ENCODE assay signal across 28 mouse cellular contexts in genomic region chr2:6542556-6543180, GRCm38 (mm10).
DNase-seq lines count a peak whose midpoint lies in the region; ATAC-seq and TF ChIP-seq lines count a peak whose summit lies in the region.
"Had no signal": no experiment of that assay in that cellular context is flagged by ENCODE, and none has a peak within 500 bp of the region (broad histone marks: within the 10 kb centered on the region; RNA-seq: fewer than 3 reads in every experiment).

No protein-coding gene starts in this region.

- no peak overlapping the region for H3K9ac ChIP-seq in kidney, embryonic 14.5 days (ENCODE audit: low read depth, low read length)
- H3K9ac ChIP-seq in midbrain, embryonic 11.5 days (ENCODE audit: low read length): no peak overlapping the region
- no peak overlapping the region for H3K9ac ChIP-seq in midbrain, embryonic 15.5 days
- H3K9ac ChIP-seq: forebrain, embryonic 15.5 days; heart, embryonic 13.5 days; hindbrain, embryonic 13.5 days; kidney, embryonic 15.5 days; liver, embryonic 14.5 days; neural tube, embryonic 12.5 days had no signal

- TF ChIP-seq CTCF in gastrocnemius, adult 2 months (IDR thresholded peaks at IDR 0.05): no peak
- no peak for TF ChIP-seq CTCF in kidney, adult 2 months (conservative IDR thresholded peaks at IDR 0.05; ENCODE audit: insufficient read depth, insufficient read length, low read depth, low read length)

- H3K4me3 ChIP-seq in gastrocnemius, adult 2 months: no peak overlapping the region
- H3K4me3 ChIP-seq in kidney, adult 2 months (ENCODE audit: insufficient read depth, low read depth, low read length): no peak overlapping the region
- H3K4me3 ChIP-seq in kidney, embryonic 14.5 days (ENCODE audit: low read length): no peak overlapping the region
- H3K4me3 ChIP-seq in midbrain, embryonic 11.5 days (ENCODE audit: low read depth, low read length): no peak overlapping the region
- H3K4me3 ChIP-seq in midbrain, embryonic 15.5 days: no peak overlapping the region
- H3K4me3 ChIP-seq: forebrain, embryonic 15.5 days; heart, embryonic 13.5 days; hindbrain, embryonic 13.5 days; kidney, embryonic 15.5 days; midbrain, embryonic 10.5 days; myocyte; neural tube, embryonic 12.5 days had no signal

- H3K27me3 ChIP-seq in kidney, adult 2 months (replicated peaks; ENCODE audit: control insufficient read depth, insufficient read depth, low read length): no peaks in the 10 kb centered on the region
- H3K27me3 ChIP-seq in kidney, embryonic 14.5 days (ENCODE audit: control insufficient read depth, insufficient read depth, low read length): no peaks in the 10 kb centered on the region
- no peaks in the 10 kb centered on the region for H3K27me3 ChIP-seq in midbrain, embryonic 11.5 days (ENCODE audit: control insufficient read depth, insufficient read depth, low read length)
- H3K27me3 ChIP-seq in midbrain, embryonic 15.5 days (replicated peaks): no peaks in the 10 kb centered on the region
- H3K27me3 ChIP-seq: forebrain, embryonic 15.5 days; heart, embryonic 13.5 days; hindbrain, embryonic 13.5 days; kidney, embryonic 15.5 days; neural tube, embryonic 12.5 days had no signal

- WGBS in kidney, adult 2 months: 76% methylated on average over 12 of the region's 12 CpGs
- WGBS in kidney, embryonic 14.5 days: 85% methylated on average over 12 of the region's 12 CpGs
- WGBS in midbrain, embryonic 11.5 days: 91% methylated on average over 12 of the region's 12 CpGs
- 91% methylated on average over 12 of the region's 12 CpGs for WGBS in midbrain, embryonic 15.5 days

- DNase-seq in gastrocnemius, adult 2 months: no peak
- no peak for DNase-seq in gastrocnemius, adult 18-20 months (ENCODE audit: low spot score)
- DNase-seq in kidney, adult 2 months: peak; percentile 29
- peak; percentile 54 for DNase-seq in midbrain, embryonic 11.5 days (ENCODE audit: low spot score, missing footprints)
- DNase-seq in Muller cell, postnatal 12 days (ENCODE audit: inconsistent ontology term): no peak
- DNase-seq: adrenal gland, adult 2 months; adrenal gland, postnatal 36 days; cerebellum, adult 18-20 months; gastrocnemius, postnatal 10 days; layer of hippocampus, postnatal 36 days; left cerebral cortex, postnatal 4 days; lung, adult 2 months; lung, postnatal 10 days; thymus, adult 2 months; thymus, postnatal 4 days had no signal

- no peak for TF ChIP-seq POLR2A in kidney, adult 2 months (IDR thresholded peaks at IDR 0.05; ENCODE audit: low read depth, low read length)

- no peak overlapping the region for H3K4me2 ChIP-seq in kidney, embryonic 14.5 days (replicated peaks; ENCODE audit: low read depth, low read length)
- H3K4me2 ChIP-seq in midbrain, embryonic 11.5 days: no peak overlapping the region
- no peak overlapping the region for H3K4me2 ChIP-seq in midbrain, embryonic 15.5 days
- H3K4me2 ChIP-seq: forebrain, embryonic 15.5 days; heart, embryonic 13.5 days; hindbrain, embryonic 13.5 days; kidney, embryonic 15.5 days; neural tube, embryonic 12.5 days had no signal

- H3K9me3 ChIP-seq in kidney, embryonic 14.5 days (ENCODE audit: control insufficient read depth, low read length): no peaks in the 10 kb centered on the region
- H3K9me3 ChIP-seq in midbrain, embryonic 11.5 days (ENCODE audit: control insufficient read depth, low read length): no peaks in the 10 kb centered on the region
- H3K9me3 ChIP-seq in midbrain, embryonic 15.5 days: no peaks in the 10 kb centered on the region
- H3K9me3 ChIP-seq: forebrain, embryonic 15.5 days; heart, embryonic 13.5 days; hindbrain, embryonic 13.5 days; kidney, embryonic 15.5 days; midbrain, embryonic 10.5 days; neural tube, embryonic 12.5 days had no signal

- H3K27ac ChIP-seq in gastrocnemius, adult 2 months: 0 out of 2 replicates have a peak overlapping the region, but pooled peaks have one; percentile 12
- H3K27ac ChIP-seq in kidney, adult 2 months (ENCODE audit: insufficient read depth, low read depth, low read length): no peak overlapping the region
- H3K27ac ChIP-seq in kidney, embryonic 14.5 days (ENCODE audit: low read depth, low read length): no peak overlapping the region
- H3K27ac ChIP-seq in midbrain, embryonic 11.5 days (ENCODE audit: low read depth, low read length): no peak overlapping the region
- H3K27ac ChIP-seq in midbrain, embryonic 15.5 days: no peak overlapping the region
- H3K27ac ChIP-seq: forebrain, embryonic 15.5 days; heart, embryonic 13.5 days; hindbrain, embryonic 13.5 days; kidney, embryonic 15.5 days; liver, embryonic 14.5 days; macrophage; midbrain, embryonic 10.5 days; neural tube, embryonic 12.5 days had no signal

- no peaks in the 10 kb centered on the region for H3K36me3 ChIP-seq in kidney, adult 2 months (ENCODE audit: control insufficient read depth, insufficient read depth, low read length)
- no peaks in the 10 kb centered on the region for H3K36me3 ChIP-seq in kidney, embryonic 14.5 days (ENCODE audit: control insufficient read depth, insufficient read depth, low read length)
- H3K36me3 ChIP-seq in midbrain, embryonic 11.5 days (ENCODE audit: control insufficient read depth, insufficient read depth, low read length): no peaks in the 10 kb centered on the region; the same call in 1 of the 2 replicates
- H3K36me3 ChIP-seq in midbrain, embryonic 15.5 days (replicated peaks): 0 out of 2 replicates have a peak, but pooled peaks cover 3% of the 10 kb centered on the region
- H3K36me3 ChIP-seq: kidney, embryonic 15.5 days; neural tube, embryonic 12.5 days had no signal

- 0 out of 2 replicates have a peak, but pooled peaks cover 2% of the 10 kb centered on the region for H3K4me1 ChIP-seq in kidney, adult 2 months (ENCODE audit: control insufficient read depth, insufficient read depth, low read length)
- H3K4me1 ChIP-seq in kidney, embryonic 14.5 days (ENCODE audit: control insufficient read depth, insufficient read depth, low read length): 0 out of 2 replicates have a peak, but pooled peaks cover 6% of the 10 kb centered on the region
- peaks cover 15% of the 10 kb centered on the region for H3K4me1 ChIP-seq in midbrain, embryonic 11.5 days (ENCODE audit: control insufficient read depth, insufficient read depth, low read length)
- peaks cover 11% of the 10 kb centered on the region for H3K4me1 ChIP-seq in midbrain, embryonic 15.5 days

- intact Hi-C loops in gastrocnemius, adult 2 months (cut with DNase I): loop anchor here (10.0 kb wide), 1 partner anchor 58 kb away; no protein-coding TSS in a partner anchor

- no peak for ATAC-seq in kidney, embryonic 14.5 days (ENCODE audit: low FRiP score, low TSS enrichment)
- ATAC-seq in midbrain, embryonic 11.5 days (ENCODE audit: low FRiP score): no peak
- ATAC-seq in midbrain, embryonic 15.5 days (replicated peaks): no peak
- ATAC-seq in common myeloid progenitor, adult 5-6 weeks (replicated peaks; ENCODE audit: low read depth, poor library complexity, severe bottlenecking): peak; percentile 43
- ATAC-seq: forebrain, embryonic 15.5 days; intestine, embryonic 16.5 days had no signal

Comparison
In these comparisons a context has a peak if more than half of its experiments do, and no peak if none do; other contexts are left out.
1. DNase-seq: peak in kidney, adult 2 months (single experiment) and midbrain, embryonic 11.5 days (single experiment); none in gastrocnemius, adult 2 months (single experiment), gastrocnemius, adult 18-20 months (single experiment) and Muller cell, postnatal 12 days (single experiment).